Mouse (Mus musculus) spleen, adult 2 months (tissue): ENCODE measurements around the gene Srebf2. TPM values are rescaled to one million over a fixed set of nuclear protein-coding genes. Genes with fewer than 3 reads are reported as not detected.
"Not testable (repeated sequence)": the region's sequence is repeated elsewhere in the genome, so short reads cannot be mapped to it uniquely, and the experiment has no call there.

Source experiments
- DNase-seq, 2 experiments: peaks; one replicate each; pipeline versions ENCODE4 v3.0.0 to v3.0.0-alpha.2; 2012 to 2021; ENCODE audit warnings: low spot score in 2 of 2, low read depth in 1 of 2
- H3K27ac ChIP-seq: fragments of 200-500 bp; 2 replicates; pipeline ENCODE4 v1.5.1; 2012; ENCODE audit warnings: low read length, inconsistent platforms; ENCODE audit not compliant: insufficient read depth
- H3K27me3 ChIP-seq: fragments of 200-500 bp; 2 replicates; pipeline ENCODE4 v1.6.1; 2012; ENCODE audit warnings: mild to moderate bottlenecking, moderate library complexity, low read length, inconsistent platforms; ENCODE audit not compliant: control insufficient read depth, insufficient read depth
- H3K36me3 ChIP-seq: fragments of 200-500 bp; 2 replicates; pipeline ENCODE4 v1.6.1; 2012; ENCODE audit warnings: mild to moderate bottlenecking, low read length, inconsistent platforms; ENCODE audit not compliant: control insufficient read depth, insufficient read depth
- H3K4me1 ChIP-seq: fragments of 200-500 bp; 2 replicates; pipeline ENCODE4 v1.6.1; 2011; ENCODE audit warnings: inconsistent platforms; ENCODE audit not compliant: control insufficient read depth, insufficient read depth, insufficient read length
- H3K4me3 ChIP-seq: fragments of 200-500 bp; 2 replicates; pipeline ENCODE4 v1.5.1; 2011; ENCODE audit warnings: mild to moderate bottlenecking, inconsistent platforms; ENCODE audit not compliant: insufficient read depth, insufficient read length; ENCODE audit errors: extremely low read depth
- CTCF ChIP-seq: fragments of 200-500 bp; IDR thresholded peaks from 2 replicates; pipeline ENCODE4 v1.5.1; 2011; ENCODE audit warnings: mild to moderate bottlenecking, inconsistent platforms; ENCODE audit not compliant: insufficient read depth, insufficient read length, insufficient replicate concordance; ENCODE audit errors: extremely low read depth
- POLR2A ChIP-seq: fragments of 200-500 bp; IDR thresholded peaks from 2 replicates; pipeline ENCODE4 v1.6.1; 2011; ENCODE audit warnings: low read depth, low read length, inconsistent platforms
- WGBS: fragments of 180-500 bp; shearing (Covaris S2); methylation state at CpG from one replicate; pipeline ENCODE4 v1.1.7; 2018; 5-methylcytosine and 5-hydroxymethylcytosine counted together
- polyA plus RNA-seq: library from polyadenylated mRNA; depleted of rRNA; stranded (reverse); fragments of >200 nt; gene quantifications from 2 replicates; pipeline ENCODE4 v1.2.3, GENCODE M21; 2012; rRNA removed

Srebf2 gene
- polyA plus RNA-seq = 204 and 317 TPM in 2 replicates

DNA sequence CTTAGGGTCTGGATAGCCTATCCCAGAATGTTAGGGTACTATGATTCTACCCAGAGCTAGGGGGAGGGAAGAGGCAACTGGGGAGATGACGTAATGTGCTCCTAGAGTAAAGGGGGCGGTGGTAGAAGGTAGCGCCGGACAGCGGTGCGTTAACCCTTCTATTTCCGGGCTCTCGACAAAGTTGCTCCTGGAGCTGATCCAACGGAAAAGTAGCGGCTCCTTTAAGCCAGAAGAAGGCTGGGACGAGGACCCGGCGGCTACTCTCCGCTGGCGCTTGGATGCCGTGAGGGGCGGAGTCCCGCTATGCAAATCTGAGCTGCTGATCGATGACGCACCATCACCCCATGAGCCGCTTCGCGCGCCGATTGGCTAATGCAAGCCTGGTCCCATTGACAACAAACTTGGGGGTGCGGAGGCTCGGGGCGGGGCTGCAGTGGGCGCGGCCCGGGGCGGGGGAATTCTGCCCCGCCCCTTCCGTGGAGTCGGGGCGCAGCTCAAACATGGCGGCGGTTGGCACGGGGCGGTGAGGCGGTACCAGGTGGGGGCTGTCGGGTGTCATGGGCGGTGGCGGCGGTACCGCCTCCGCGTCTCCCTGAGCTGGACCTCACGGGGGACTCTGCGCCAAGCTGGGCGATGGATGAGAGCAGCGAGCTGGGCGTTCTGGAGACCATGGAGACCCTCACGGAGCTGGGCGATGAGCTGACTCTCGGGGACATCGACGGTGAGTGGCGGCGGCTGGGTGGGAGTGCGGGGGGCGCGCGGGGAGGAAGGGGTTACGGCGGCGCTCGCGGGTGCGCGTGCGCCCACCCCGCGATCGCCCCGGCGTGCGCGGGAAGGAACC lies at the start of gene Srebf2:
Gene Srebf2, plus strand, starts transcription at position 412 of the 841 bp plus-strand sequence.
- Histone ChIP-seq H3K36me3 (no peaks in the 10 kb centered on the region), H3K4me3 (peak within 1 kb of the TSS; percentile 69), H3K4me1 (peaks cover 4% of the 10 kb centered on the region; the same call in 1 of the 2 replicates), H3K27ac (peak within 1 kb of the TSS; percentile 86), H3K27me3 (no peaks in the 10 kb centered on the region; the same call in 1 of the 2 replicates)
- under 1% methylated on average over 78 of the region's 79 CpGs for WGBS
- TF ChIP-seq CTCF = no peak
- peak; percentile 91 for TF ChIP-seq POLR2A
- DNase-seq = peak; percentile 97 to 98

DNA sequence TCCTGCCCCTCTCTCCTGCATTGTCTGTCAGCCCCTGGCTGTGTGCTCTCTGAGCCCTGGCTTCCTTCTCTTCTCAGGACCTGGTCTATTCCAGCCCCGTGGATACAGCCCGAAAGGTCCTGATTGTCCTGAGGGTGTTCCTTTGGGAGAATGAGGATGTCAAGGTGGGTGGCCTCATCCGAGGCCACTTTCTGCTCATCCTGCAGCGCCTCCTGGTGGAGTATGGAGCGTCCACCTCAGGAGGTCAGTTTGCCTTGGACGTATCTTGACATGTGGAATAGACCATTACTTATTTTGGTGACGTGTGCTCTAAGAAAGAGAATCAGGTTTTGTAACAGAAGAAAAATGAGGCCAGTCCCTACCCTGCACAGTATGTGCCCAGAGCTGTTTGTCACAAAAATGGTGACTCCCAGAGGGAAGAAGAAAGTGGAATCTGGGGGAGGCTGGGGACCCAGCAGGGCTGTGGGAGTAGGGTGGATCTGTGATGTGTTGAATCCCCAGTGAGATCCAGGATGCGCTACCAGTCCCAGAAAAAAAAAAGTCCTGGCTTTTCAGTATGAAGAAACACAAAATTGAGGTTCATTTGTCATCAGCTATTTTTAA lies 39.9 kb upstream of the Srebf2 start:
- H3K4me1 ChIP-seq = no peaks in the 10 kb centered on the region
- no peaks in the 10 kb centered on the region for H3K27me3 ChIP-seq
- TF ChIP-seq CTCF = peak; percentile 53; the same call in 1 of the 2 replicates
- no peak for TF ChIP-seq POLR2A
- no peaks in the 10 kb centered on the region for H3K36me3 ChIP-seq
- no peak overlapping the region for H3K27ac ChIP-seq
- 26% methylated on average over 8 of the region's 8 CpGs for WGBS
- no peak overlapping the region for H3K4me3 ChIP-seq
- DNase-seq = no peak

DNA sequence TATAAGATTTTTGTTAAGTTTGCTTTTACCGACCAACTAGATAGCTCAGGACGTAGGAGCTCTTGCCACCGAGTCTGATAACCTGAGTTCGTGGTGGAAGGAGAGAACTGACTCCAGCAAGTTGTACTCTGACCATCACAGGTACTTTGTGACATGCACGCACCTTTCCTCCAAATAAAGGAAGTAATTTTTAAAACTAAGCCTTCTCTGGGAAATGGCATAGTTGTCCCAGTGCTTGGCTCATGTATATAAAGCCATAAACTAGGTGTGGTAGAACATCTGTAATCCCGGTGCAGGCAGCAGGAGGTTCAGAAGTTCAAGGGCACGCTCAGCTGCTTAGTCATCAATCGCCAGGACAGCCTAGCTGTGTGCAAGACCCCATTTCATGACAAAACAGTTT lies 26.4 kb upstream of the Srebf2 start:
- no peaks in the 10 kb centered on the region for H3K27me3 ChIP-seq
- no peak for TF ChIP-seq CTCF
- no peak for TF ChIP-seq POLR2A
- H3K27ac ChIP-seq = no peak overlapping the region
- H3K4me1 ChIP-seq = no peaks in the 10 kb centered on the region
- DNase-seq = no peak
- H3K4me3 ChIP-seq = no peak overlapping the region
- WGBS = 88% methylated on average over 8 of the region's 8 CpGs
- H3K36me3 ChIP-seq = no peaks in the 10 kb centered on the region

DNA sequence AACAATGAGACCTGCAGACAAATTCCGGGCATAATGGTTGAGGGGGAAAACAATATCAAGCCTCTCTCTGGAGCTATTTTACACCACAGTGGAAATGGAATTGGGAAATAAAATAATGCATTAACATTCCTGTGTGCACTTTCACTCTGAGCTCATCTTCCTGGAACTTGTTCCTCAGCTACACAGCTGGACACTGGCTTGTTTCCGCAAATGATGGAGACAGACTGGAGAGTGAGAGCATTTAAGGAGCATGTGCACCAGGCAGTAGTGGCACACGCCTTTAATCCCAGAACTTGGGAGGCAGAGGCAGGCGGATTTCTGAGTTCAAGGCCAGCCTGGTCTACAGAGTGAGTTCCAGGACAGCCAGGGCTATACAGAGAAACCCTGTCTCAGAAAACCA lies 20.3 kb upstream of the Srebf2 start:
- H3K4me1 ChIP-seq, H3K27ac ChIP-seq, H3K36me3 ChIP-seq, H3K27me3 ChIP-seq, DNase-seq, H3K4me3 ChIP-seq: not testable (repeated sequence)
- WGBS = 89% methylated on average over 4 of the region's 4 CpGs

DNA sequence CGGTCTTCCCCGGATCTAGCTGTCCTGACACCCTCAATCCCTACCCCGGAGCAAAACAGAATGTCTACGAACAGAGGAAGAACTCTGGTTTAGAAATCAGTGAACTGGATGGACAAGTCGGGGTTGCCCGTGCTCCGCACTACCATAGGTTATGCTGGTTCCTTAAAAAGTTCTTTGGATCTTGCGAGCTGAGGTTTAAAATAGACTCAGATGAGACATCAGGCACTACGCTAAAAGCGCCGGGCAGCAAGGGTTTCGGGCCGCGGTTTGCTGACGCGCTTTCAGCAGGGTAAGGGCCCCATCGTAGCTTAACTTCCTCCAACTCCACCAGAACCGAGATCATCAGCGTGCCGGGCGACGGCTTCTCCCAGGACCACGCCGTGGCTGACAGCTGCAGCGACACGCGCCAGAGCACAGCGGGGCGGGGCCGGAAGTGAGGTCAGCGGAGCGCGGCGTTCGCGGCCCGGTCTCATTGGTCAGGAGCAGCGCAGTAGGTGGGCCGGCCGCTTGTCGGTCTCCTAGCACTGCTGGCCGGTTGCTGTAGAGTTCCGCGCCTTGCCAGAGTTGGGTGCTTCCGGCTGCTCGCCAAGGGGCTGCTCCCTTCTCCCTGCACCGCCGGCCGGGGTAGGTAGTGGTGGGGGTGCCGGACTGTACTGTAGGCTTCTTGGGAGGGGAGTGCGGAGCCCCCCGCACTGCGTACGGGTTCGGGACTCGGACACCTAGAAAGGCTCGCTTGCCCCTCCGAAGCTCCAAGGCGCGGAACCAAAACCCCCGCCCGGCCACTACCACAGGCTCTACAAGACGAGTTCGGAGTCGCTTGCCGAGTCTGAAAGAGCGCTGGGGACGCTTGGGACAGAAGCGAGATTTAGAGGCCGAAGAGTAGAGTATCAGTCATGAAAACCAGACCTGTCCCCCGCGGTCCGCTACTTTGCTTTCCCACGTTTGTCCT lies 19.3 kb upstream of the Srebf2 start, which contains the start of gene Ccdc134:
Gene Ccdc134, plus strand, starts transcription at position 497 of the 949 bp plus-strand sequence.
- peaks cover 3% of the 10 kb centered on the region; the same call in 1 of the 2 replicates for H3K36me3 ChIP-seq
- peak within 1 kb of the TSS; percentile 69 for H3K4me3 ChIP-seq
- TF ChIP-seq POLR2A = no peak; the same call in none of the 2 replicates
- TF ChIP-seq CTCF = no peak
- peaks cover 8% of the 10 kb centered on the region; the same call in 1 of the 2 replicates for H3K4me1 ChIP-seq
- 2% methylated on average over 74 of the region's 74 CpGs for WGBS
- no peaks in the 10 kb centered on the region for H3K27me3 ChIP-seq
- peak within 1 kb of the TSS; percentile 86 for H3K27ac ChIP-seq
- peak; percentile 90 to 97 for DNase-seq

DNA sequence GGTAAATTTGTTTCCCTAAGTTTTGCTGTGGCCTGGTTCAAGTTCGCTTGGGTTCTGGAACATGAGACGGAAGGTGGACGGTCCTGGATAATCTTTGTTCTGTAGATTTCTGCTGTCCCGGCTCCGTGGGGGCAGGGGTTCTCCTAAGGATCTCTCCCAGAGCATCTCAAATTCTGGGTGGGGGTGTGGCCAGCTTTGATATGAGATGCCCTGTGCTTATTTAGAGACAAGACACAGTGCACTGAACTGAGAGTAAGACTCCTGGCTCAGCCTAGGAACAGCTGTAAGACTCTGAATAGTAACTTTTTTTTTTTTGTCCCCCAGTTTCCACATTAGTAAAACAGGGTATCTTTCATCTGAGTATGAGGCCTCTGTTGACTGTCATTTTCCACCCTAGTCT lies 18.6 kb upstream of the Srebf2 start:
- peak overlapping the region; percentile 69 for H3K4me3 ChIP-seq
- H3K4me1 ChIP-seq = peaks cover 8% of the 10 kb centered on the region; the same call in 1 of the 2 replicates
- WGBS = 10% methylated on average over 5 of the region's 5 CpGs
- no peak for TF ChIP-seq CTCF
- TF ChIP-seq POLR2A = no peak
- no peak for DNase-seq
- no peaks in the 10 kb centered on the region for H3K27me3 ChIP-seq
- no peak overlapping the region for H3K27ac ChIP-seq
- H3K36me3 ChIP-seq = peaks cover 3% of the 10 kb centered on the region; the same call in 1 of the 2 replicates
